Mouse (Mus musculus): ENCODE measurements around the gene Pafah1b1. TPM values are rescaled to one million over a fixed set of nuclear protein-coding genes. Genes with fewer than 3 reads are reported as not detected.

Gene Pafah1b1
- polyA plus RNA-seq, 1 experiment from 2014 or later = 41.2 TPM

DNA sequence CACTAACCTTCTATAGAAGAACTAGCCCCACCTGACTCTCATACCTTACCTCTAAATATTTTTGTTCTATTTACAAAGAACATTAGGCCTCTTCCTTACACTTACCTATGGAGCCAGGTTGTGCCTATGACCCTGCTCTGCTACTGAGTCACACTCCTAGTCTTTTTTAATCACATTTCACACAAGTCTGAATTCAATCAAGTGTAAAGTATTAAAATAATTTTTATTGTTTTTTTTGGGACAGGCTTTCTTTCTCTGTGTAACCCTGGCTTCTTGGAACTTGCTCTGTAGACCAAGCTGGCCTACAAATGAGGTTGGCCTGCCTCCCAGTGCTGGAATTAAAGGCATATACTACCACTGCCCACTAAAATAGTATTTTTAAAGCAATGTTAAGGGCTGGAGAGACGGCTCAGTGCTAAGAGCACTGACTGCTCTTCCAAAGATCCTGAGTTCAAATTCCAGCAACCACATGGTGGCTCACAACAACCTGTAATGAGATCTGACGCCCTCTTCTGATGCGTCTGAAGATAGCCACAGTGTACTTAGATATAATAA is 8.4 kb downstream of the Pafah1b1 start:
- WGBS = 87% methylated on average over 3 of the region's 3 CpGs
- Histone ChIP-seq H3K4me3 (no peak overlapping the region), H3K27me3 (no peaks in the 10 kb centered on the region)

DNA sequence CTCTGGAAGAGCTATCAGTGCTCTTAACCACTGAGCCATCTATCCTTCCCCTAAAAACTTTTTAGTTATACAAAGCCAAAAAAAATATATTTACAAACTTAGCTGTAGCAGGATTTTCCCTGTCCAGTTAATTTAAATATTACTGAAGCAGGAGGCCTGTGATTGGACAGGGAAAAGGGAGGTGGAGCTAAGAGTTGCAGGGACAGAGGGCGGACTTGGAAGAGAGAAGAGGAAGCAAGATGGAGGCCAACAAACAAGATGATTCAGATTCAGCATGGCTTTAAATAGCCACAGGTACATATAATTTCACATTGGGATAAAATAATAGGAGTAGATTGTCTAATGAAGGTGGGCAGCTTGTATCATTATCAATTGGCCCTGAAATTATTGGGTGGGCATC is 13.8 kb downstream of the Pafah1b1 start:
- H3K4me3 ChIP-seq = no peak overlapping the region
- no peaks in the 10 kb centered on the region for H3K36me3 ChIP-seq
- 87% methylated on average over 1 of the region's 1 CpGs for WGBS
- H3K9ac ChIP-seq = no peak overlapping the region
- H3K4me2 ChIP-seq = no peak overlapping the region
- no peaks in the 10 kb centered on the region for H3K9me3 ChIP-seq
- H3K27me3 ChIP-seq = no peaks in the 10 kb centered on the region
- no peak for ATAC-seq (ENCODE audit: borderline replicate concordance, extremely low read depth, low FRiP score, low TSS enrichment)
- H3K4me1 ChIP-seq = no peaks in the 10 kb centered on the region
- no peak overlapping the region for H3K27ac ChIP-seq

More for the DNA sequence above, 8.4 kb downstream of the Pafah1b1 start:
- Histone ChIP-seq H3K9ac (no peak overlapping the region), H3K4me2 (no peak overlapping the region), H3K27ac (no peak overlapping the region), H3K9me3 (no peaks in the 10 kb centered on the region), H3K4me1 (peaks cover 30% of the 10 kb centered on the region), H3K36me3 (no peaks in the 10 kb centered on the region)
- ATAC-seq (ENCODE audit: borderline replicate concordance, extremely low read depth, low FRiP score, low TSS enrichment) = no peak

DNA sequence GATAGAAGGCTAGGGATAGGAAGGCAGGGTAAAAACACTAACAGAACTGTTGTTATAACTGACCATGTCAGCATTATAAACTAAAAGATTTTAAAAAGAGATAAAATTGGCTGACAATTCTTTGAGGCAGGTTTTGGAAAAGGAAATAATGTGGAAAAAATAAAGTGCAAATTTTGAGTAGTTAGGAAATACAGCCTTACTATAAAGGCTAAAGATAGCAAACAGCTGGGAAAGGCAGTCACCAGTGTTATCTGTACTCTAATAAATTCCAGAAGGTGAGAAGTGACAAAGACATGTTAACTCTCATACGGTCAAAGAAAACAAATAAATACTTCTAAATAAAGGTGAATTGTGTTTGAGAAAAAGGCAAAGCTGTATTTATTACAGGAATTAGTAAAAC is 15.7 kb downstream of the Pafah1b1 start:
- H3K9me3 ChIP-seq = no peaks in the 10 kb centered on the region
- H3K27ac ChIP-seq = no peak overlapping the region
- no peak overlapping the region for H3K9ac ChIP-seq
- no peak overlapping the region for H3K4me2 ChIP-seq
- no peaks in the 10 kb centered on the region for H3K27me3 ChIP-seq
- no peak for ATAC-seq (ENCODE audit: borderline replicate concordance, extremely low read depth, low FRiP score, low TSS enrichment)
- H3K4me3 ChIP-seq = no peak overlapping the region
- H3K4me1 ChIP-seq = no peaks in the 10 kb centered on the region
- WGBS = 35% methylated on average over 1 of the region's 1 CpGs
- H3K36me3 ChIP-seq = no peaks in the 10 kb centered on the region

DNA sequence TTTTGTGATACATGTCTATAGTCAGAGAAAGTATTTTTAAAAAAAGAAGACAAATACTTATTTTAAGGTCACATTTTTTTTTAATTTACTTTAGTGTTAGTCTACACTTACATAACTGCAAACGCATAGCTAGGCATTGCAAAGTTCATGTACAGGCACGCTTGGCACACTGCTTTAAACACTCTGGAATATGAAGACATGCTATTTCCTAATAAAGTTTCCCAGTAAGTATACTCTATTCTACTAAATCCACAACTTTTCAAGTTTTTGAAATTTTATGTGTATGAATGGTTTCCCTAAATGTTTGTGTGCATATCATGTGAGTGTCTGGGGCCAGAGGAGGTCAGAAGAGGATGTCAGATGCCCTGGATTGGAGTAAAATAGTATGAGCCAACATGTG is 20.4 kb downstream of the Pafah1b1 start:
- H3K27ac ChIP-seq = no peak overlapping the region
- 84% methylated on average over 2 of the region's 2 CpGs for WGBS
- no peaks in the 10 kb centered on the region for H3K9me3 ChIP-seq
- no peak for ATAC-seq (ENCODE audit: borderline replicate concordance, extremely low read depth, low FRiP score, low TSS enrichment)
- H3K4me1 ChIP-seq = no peaks in the 10 kb centered on the region
- no peaks in the 10 kb centered on the region for H3K27me3 ChIP-seq
- peaks cover 1% of the 10 kb centered on the region for H3K36me3 ChIP-seq
- H3K4me3 ChIP-seq = no peak overlapping the region
- no peak overlapping the region for H3K4me2 ChIP-seq
- H3K9ac ChIP-seq = no peak overlapping the region

DNA sequence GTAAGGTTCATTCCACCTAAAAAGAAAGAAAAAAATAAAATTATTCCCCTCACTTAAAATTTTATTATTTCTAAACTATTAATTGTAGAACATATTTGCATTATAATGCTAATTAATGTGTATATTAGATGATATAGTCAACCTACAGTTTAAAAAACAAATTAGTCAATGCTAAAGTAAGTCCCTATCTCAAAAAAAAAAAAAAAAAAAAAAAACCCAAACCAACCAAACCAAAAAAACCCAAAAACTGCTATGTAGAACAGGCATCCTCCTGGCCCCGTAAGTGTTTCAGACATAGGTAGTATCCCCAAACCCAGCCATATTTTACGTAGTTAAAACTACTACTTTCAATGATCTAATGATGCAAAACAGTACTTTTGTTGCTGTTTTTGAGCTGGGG is 25.0 kb downstream of the Pafah1b1 start:
- ATAC-seq (ENCODE audit: borderline replicate concordance, extremely low read depth, low FRiP score, low TSS enrichment) = no peak
- no peak overlapping the region for H3K4me2 ChIP-seq
- H3K9ac ChIP-seq = no peak overlapping the region
- H3K27me3 ChIP-seq = no peaks in the 10 kb centered on the region
- H3K9me3 ChIP-seq = no peaks in the 10 kb centered on the region
- H3K36me3 ChIP-seq = peaks cover 27% of the 10 kb centered on the region
- H3K27ac ChIP-seq = no peak overlapping the region
- H3K4me1 ChIP-seq = no peaks in the 10 kb centered on the region
- WGBS = 93% methylated on average over 2 of the region's 2 CpGs
- H3K4me3 ChIP-seq = no peak overlapping the region

DNA sequence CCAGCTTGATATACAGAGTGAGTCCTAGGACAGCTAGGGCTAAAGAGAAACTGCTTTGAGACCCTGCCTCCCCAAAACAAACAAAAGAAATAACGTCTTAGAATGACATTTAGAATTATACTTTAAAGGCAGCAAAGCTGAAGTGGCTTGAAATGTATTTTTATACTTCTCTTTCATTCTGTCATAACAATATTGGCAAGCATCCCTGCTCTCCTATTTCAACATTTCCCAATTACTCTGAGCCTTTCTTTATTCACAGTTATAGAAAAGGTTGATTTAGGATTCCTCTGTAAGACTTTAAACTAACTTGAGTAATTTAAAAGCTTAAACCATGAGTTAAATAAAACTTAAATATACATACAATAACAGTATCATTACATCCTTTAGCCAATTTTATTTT is 32.3 kb downstream of the Pafah1b1 start:
- WGBS = 50% methylated on average over 1 of the region's 1 CpGs
- H3K9me3 ChIP-seq = no peaks in the 10 kb centered on the region
- no peak overlapping the region for H3K4me2 ChIP-seq
- H3K36me3 ChIP-seq = peaks cover 29% of the 10 kb centered on the region
- no peak for ATAC-seq (ENCODE audit: borderline replicate concordance, extremely low read depth, low FRiP score, low TSS enrichment)
- no peaks in the 10 kb centered on the region for H3K27me3 ChIP-seq
- H3K4me3 ChIP-seq = no peak overlapping the region
- H3K4me1 ChIP-seq = no peaks in the 10 kb centered on the region
- H3K9ac ChIP-seq = no peak overlapping the region
- H3K27ac ChIP-seq = no peak overlapping the region

DNA sequence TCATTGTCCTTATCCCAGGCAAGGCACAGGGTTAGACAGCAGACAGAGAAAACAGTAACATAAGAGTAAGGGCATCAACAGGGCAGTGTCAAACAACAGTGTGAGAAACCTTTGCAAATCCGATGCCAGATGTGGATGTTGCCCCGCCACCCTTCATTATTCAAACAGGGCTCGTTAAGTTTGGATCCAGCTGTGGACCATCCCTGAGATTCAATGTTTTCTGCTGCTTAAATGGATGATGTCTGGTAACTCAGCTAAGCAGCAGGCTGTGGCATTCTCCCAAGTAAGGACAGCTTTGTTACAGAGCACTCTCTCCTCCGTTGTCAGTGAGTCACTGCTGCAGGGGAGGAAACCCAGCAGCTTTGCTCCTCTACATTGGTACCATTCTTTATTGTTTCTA is 49.3 kb downstream of the Pafah1b1 start:
- WGBS = 84% methylated on average over 4 of the region's 4 CpGs
- Histone ChIP-seq H3K4me2 (no peak overlapping the region), H3K9ac (no peak overlapping the region), H3K27ac (no peak overlapping the region), H3K36me3 (peaks cover 61% of the 10 kb centered on the region), H3K27me3 (no peaks in the 10 kb centered on the region), H3K4me3 (no peak overlapping the region), H3K4me1 (no peaks in the 10 kb centered on the region), H3K9me3 (no peaks in the 10 kb centered on the region)
- ATAC-seq (ENCODE audit: borderline replicate concordance, extremely low read depth, low FRiP score, low TSS enrichment) = no peak

DNA sequence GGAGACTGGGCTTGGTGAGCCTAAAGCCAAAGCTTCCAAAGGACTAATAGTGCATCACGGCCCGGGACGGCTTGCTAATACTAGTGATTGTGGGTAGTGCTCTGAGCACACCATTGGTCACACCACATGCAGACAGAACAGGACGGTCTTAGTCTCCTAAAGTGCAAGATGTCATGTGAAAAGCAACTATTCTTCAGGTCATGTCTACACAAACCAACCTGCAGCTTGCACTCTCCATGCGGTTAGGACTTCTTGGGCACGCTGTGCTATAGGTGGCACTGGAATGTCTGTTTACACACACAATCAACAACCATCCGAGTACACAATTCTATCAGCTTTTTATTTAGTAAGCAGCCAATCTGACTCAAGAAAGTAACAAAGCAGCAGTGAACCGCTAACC is 49.8 kb downstream of the Pafah1b1 start:
- no peak overlapping the region for H3K4me3 ChIP-seq
- no peak overlapping the region for H3K9ac ChIP-seq
- no peak for ATAC-seq (ENCODE audit: borderline replicate concordance, extremely low read depth, low FRiP score, low TSS enrichment)
- 93% methylated on average over 8 of the region's 8 CpGs for WGBS
- H3K27ac ChIP-seq = no peak overlapping the region
- peaks cover 56% of the 10 kb centered on the region for H3K36me3 ChIP-seq
- H3K4me1 ChIP-seq = no peaks in the 10 kb centered on the region
- no peaks in the 10 kb centered on the region for H3K9me3 ChIP-seq
- H3K27me3 ChIP-seq = no peaks in the 10 kb centered on the region
- H3K4me2 ChIP-seq = no peak overlapping the region

DNA sequence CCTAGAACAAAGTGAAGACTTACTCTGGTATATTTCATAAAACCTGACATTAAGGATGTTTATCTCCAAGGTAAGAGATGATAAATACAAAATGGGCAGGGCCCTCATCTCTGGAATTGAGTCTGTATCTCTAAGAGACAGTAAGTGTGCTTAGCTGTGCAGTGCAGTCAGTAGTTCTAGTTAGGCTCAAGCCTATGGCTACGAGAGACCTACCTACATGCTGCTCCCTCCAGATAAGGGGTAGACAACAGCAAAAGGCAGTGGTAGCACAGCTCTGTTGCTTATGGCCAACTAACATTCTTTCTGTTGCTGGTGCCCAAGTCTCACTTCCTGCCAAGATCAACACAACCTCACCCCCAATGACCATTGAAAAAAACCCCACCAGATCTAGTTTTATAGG is 50.9 kb downstream of the Pafah1b1 start:
- WGBS = 87% methylated on average over 1 of the region's 1 CpGs
- Histone ChIP-seq H3K4me1 (no peaks in the 10 kb centered on the region), H3K27me3 (no peaks in the 10 kb centered on the region), H3K4me3 (no peak overlapping the region), H3K9me3 (no peaks in the 10 kb centered on the region), H3K4me2 (no peak overlapping the region), H3K36me3 (peaks cover 46% of the 10 kb centered on the region), H3K27ac (no peak overlapping the region), H3K9ac (no peak overlapping the region)
- ATAC-seq (ENCODE audit: borderline replicate concordance, extremely low read depth, low FRiP score, low TSS enrichment) = no peak

DNA sequence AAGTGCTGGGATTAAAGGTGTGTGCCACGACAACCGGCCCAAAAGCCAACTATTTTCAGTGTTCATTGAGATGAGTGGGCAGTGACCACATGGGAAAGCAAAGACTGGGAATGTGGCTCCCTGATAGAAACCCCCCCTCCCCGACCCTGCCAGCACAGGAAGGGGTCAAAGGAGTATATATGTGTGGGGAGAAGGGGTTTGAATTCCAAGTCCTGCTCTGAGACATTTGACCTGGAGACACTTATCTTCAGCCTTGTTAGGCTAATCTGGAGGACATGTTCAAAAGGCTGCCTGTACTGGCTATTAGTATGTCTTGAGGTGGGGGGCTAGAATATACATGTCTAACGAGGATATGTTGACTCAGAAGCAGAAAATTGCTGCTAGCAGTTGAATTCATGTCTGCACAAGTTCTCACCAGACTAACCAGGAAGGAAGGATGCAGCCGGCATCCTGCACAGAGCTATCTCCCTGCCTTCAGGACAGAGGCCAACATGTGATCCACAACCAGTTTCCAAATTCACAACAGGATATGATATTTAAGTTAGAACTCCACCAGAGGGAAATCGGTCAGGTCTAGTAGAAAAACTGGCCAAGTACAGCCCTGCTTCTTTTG is 51.5 kb downstream of the Pafah1b1 start:
- Histone ChIP-seq H3K9me3 (no peaks in the 10 kb centered on the region), H3K4me1 (no peaks in the 10 kb centered on the region), H3K36me3 (peaks cover 42% of the 10 kb centered on the region), H3K4me3 (no peak overlapping the region), H3K27me3 (no peaks in the 10 kb centered on the region), H3K9ac (no peak overlapping the region), H3K4me2 (no peak overlapping the region), H3K27ac (no peak overlapping the region)
- WGBS = 78% methylated on average over 6 of the region's 6 CpGs
- no peak for ATAC-seq (ENCODE audit: borderline replicate concordance, extremely low read depth, low FRiP score, low TSS enrichment)

DNA sequence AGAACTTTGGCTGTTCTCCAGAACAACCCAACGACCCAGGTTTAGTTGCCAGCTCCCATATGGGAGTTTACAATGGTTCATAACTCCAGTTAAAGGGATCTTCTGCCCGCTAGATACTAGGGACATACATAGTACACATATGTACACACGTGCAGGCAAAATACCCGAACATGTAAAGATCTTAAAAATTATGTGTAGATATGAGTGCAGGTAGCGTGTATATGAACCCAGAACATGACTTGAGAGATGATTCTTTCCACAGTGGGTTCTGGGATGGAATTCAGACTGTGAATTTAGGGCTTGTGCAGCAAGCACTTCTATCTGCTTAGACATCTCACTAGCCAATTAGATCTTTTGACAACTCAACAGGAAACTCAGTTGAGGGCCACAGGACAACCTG is 52.6 kb downstream of the Pafah1b1 start:
- ATAC-seq (ENCODE audit: borderline replicate concordance, extremely low read depth, low FRiP score, low TSS enrichment) = no peak
- Histone ChIP-seq H3K4me1 (no peaks in the 10 kb centered on the region), H3K4me3 (no peak overlapping the region), H3K9me3 (no peaks in the 10 kb centered on the region), H3K4me2 (no peak overlapping the region), H3K36me3 (peaks cover 42% of the 10 kb centered on the region), H3K9ac (no peak overlapping the region), H3K27me3 (no peaks in the 10 kb centered on the region), H3K27ac (no peak overlapping the region)
- WGBS = 85% methylated on average over 5 of the region's 5 CpGs

DNA sequence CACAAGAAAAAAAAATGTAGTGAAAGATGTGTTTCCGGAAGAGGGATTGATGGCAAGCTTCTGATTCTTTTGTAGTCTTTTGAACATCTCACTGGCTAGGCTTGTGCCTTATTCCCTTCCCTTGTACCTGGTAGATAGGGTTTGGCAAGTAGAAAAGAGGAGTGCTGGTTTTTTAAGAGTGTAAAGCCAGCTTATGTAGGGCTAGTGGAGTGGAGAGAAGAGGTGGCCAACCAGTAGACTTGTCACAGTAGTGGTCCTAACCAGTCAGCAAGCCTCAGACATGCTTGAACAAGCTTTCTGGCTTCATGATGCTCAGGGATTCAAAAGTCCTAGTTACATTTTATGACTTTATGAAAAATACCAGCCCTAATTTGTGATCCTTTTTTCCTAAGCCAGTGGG is 53.5 kb downstream of the Pafah1b1 start:
- peaks cover 47% of the 10 kb centered on the region for H3K36me3 ChIP-seq

DNA sequence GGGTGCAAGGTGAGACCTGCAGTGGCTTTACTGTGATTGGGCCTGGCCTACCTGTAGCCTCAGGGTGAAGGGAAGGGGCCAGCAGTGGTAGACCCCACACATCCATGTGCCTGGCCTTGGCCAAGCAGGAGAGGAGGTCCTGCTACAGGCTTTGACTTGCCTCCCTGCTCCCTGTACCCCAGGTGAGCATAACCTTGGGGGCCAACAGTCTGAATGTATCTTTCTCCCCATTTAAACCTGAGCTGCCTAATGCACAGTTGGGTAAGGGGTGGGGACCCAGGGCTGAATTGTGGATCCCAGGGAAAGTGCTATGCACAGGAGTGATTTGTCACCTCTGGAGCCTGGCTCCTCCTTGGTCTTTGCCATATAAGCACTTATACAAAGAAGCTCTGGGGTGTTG is 54.3 kb downstream of the Pafah1b1 start:
- Histone ChIP-seq H3K9ac (no peak overlapping the region), H3K4me1 (no peaks in the 10 kb centered on the region), H3K9me3 (no peaks in the 10 kb centered on the region), H3K4me2 (no peak overlapping the region), H3K36me3 (peaks cover 46% of the 10 kb centered on the region), H3K27ac (no peak overlapping the region; the same call in 1 of the 2 replicates), H3K27me3 (no peaks in the 10 kb centered on the region), H3K4me3 (no peak overlapping the region)
- ATAC-seq (ENCODE audit: borderline replicate concordance, extremely low read depth, low FRiP score, low TSS enrichment) = no peak

More for the DNA sequence above, 53.5 kb downstream of the Pafah1b1 start:
- H3K4me2 ChIP-seq = no peak overlapping the region
- no peak overlapping the region for H3K9ac ChIP-seq
- WGBS = 78% methylated on average over 1 of the region's 1 CpGs
- no peaks in the 10 kb centered on the region for H3K4me1 ChIP-seq
- H3K9me3 ChIP-seq = no peaks in the 10 kb centered on the region
- ATAC-seq (ENCODE audit: borderline replicate concordance, extremely low read depth, low FRiP score, low TSS enrichment) = no peak
- no peak overlapping the region for H3K4me3 ChIP-seq
- H3K27me3 ChIP-seq = no peaks in the 10 kb centered on the region
- H3K27ac ChIP-seq = no peak overlapping the region

Measured in lung, embryonic 15.5 days (tissue).